Mouse (Mus musculus) layer of hippocampus, adult 2 months (tissue): ENCODE data around the gene AF067061. TPM values are rescaled to one million over a fixed set of nuclear protein-coding genes. Genes with fewer than 3 reads are reported as not detected.

Experiments used
- DNase-seq, 2 experiments: peaks; one replicate each; pipeline ENCODE4 v3.0.0; 2022; ENCODE audit warnings: low spot score in 2 of 2
- H3K27ac ChIP-seq: fragments of 200-600 bp; 2 replicates; pipeline ENCODE4 v1.8.1; 2022
- H3K4me3 ChIP-seq: fragments of 200-600 bp; 2 replicates; pipeline ENCODE4 v1.8.1; 2022; ENCODE audit warnings: mild to moderate bottlenecking
- CTCF ChIP-seq: fragments of 200-600 bp; conservative IDR thresholded peaks from 2 replicates; pipeline ENCODE4 v1.8.1; 2022; ENCODE audit warnings: antibody characterized with exemption, mild to moderate bottlenecking, moderate library complexity
- total RNA-seq, 2 experiments: library from RNA; stranded (reverse); gene quantifications; 2 replicates each; pipeline ENCODE4 v1.2.3; 2021

Gene AF067061
- total RNA-seq, 2 experiments from 2014 or later = not detected

DNA sequence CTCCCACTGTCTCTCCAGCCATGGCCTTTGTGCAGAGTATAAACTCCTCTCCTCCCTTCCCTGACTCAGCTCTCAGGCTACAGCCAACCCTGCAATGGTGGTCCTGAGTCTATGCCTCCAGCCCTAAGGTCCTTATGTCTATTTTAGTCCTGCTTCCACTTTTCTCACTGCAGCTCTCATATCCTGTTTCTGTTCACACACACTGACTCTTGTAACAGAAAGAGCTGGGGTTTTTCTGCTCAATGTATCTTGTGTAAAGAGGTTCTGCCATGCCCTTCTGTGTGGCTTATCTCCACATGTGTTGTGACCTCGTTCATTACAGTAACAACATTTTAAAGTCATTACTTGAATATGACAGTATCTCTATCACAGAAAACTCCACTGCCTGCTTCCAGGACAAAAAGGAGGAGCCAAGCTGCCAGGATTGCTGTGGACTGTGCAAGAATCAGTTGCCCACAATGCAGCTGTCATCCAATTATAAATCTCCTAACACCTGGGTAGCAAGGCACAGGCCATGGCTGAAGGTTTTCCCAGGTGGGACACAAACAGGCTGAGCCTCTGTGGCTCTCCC lies 36.5 kb downstream of the AF067061 start:
- Histone ChIP-seq H3K27ac (no peak overlapping the region), H3K4me3 (no peak overlapping the region)
- no peak for DNase-seq
- TF ChIP-seq CTCF = no peak

DNA sequence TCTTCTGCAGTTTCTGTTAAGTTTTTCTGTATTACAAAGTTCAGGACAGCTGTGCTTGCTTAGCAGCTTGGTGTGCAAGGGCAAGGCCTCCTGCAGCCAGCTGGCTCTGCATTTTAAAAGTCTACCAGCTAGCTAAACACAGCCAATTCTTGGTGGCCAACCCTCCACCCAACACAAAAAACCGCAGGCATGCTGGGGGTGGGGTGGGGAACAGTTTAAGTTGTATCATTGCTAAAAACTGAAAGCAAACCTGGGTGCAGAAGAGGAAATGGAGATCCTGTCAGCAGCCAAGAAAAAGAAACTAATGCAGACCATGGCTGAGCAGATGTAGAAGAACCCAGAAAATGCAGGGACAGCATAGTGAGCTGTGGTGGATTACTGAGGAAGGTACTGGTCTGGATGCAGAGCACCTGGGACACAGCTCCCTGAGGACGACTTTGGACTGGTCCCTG lies 37.1 kb downstream of the AF067061 start, which contains the start of gene BC147527:
BC147527 (plus strand) TSS at position 402 of the 452 bp plus-strand sequence.
- H3K27ac ChIP-seq = no peak within 1 kb of the TSS
- no peak within 1 kb of the TSS for H3K4me3 ChIP-seq
- no peak for TF ChIP-seq CTCF
- DNase-seq = no peak

DNA sequence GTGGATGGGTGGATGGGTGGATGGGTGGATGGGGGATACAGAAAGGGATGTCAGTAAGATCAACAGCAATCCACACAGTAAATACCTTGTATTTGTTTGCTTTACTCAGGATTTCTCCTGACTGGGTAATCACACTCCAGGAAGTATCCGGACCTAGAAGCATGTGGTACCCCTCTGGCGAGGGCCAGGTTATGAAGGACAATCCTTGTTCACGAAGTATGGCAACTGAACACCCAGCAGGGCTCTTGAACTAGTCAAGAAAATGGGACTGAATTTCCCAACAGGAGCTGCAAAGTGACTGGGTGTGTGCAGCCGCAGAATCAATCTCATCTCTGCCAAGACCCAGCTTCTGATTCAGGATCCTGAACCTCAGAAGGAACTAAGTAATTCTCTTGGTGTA lies 37.9 kb downstream of the AF067061 start:
- no peak for DNase-seq
- Histone ChIP-seq H3K4me3 (no peak overlapping the region), H3K27ac (no peak overlapping the region)
- no peak for TF ChIP-seq CTCF

DNA sequence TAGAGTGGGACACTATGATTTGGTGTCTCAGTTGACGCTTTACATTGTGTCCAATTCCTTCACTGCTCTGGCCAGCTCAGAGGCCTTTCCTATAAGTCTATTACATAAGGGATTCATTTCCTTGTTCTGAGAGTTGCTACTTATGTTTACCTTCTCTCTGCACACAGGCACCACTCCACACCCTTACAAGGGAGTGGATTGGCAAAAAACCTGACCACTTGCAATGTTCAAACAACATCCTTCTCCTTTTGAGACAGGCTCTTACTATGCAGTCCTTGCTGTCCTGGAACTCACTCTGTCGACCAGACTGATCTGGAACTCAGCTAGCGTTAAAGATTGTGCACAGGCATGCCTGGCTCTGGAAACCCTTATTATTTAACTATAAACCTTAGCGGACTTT lies 47.8 kb downstream of the AF067061 start:
- DNase-seq = no peak
- H3K4me3 ChIP-seq = no peak overlapping the region
- no peak for TF ChIP-seq CTCF
- no peak overlapping the region for H3K27ac ChIP-seq

DNA sequence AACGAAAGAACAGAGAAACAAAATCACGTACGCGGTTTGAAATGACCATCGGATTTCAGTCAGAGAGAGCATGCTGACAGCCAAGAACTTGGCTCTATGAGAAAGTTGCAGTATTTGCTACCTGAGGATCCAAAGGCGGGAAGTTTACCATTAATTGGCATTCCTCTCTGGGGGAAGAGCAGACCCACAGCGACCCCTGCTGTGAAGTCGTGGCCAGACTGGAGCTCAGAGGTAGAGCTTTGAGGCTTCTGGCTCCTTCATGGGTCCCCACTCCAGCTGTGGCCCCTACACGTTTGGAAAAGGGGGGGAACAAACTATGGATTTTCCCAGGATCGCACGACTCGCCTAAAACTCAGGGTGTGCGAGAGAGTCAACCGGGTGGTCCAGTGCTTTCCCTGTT lies 50.7 kb downstream of the AF067061 start:
- no peak for DNase-seq
- TF ChIP-seq CTCF = peak; percentile 32
- H3K27ac ChIP-seq = no peak overlapping the region
- no peak overlapping the region for H3K4me3 ChIP-seq

Other genes with a start within 250 kb of the AF067061 start
- not detected for gene Gm36079, start 236.1 kb upstream of the AF067061 start, total RNA-seq
- not detected for gene Gm21188, start 210.9 kb upstream of the AF067061 start, total RNA-seq
- gene Gm20767, start 122.9 kb upstream of the AF067061 start, total RNA-seq = not detected
- gene Gm21818, start 90.7 kb upstream of the AF067061 start, total RNA-seq = not detected
- gene Gm21762, start 47.2 kb upstream of the AF067061 start, total RNA-seq = not detected
- not detected for gene Gm21731, start 24.0 kb upstream of the AF067061 start, total RNA-seq
- gene BC147527, start 37.3 kb downstream of the AF067061 start, total RNA-seq = not detected
- gene Tcstv3, start 53.8 kb downstream of the AF067061 start, total RNA-seq = not detected